Mouse (Mus musculus): ENCODE measurements around the gene Zfp558.
"Not testable (repeated sequence)": the region's sequence is repeated elsewhere in the genome, so short reads cannot be mapped to it uniquely, and the experiment has no call there.

Gene Zfp558

DNA sequence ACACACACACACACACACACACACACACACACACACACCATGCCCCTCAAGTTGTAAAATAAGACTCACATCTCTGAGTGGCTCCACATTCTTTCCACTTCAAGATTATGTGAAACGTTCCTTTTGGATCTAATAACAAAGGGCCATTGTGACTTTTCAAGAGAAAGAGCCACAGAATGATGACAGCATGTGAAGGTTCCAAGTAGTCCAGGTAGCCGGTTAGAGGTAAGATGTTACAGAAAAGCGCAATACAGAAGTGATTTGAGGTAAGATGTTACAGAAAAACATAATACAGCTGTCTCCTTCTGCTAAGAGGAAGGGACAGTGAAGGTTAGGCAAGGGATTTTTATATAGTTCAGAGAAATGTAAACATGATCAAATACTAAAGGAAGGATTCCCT is at the start of gene Zfp558, which contains the start of gene Mbd3l1:
TSS of gene Zfp558 (minus strand) at position 101 of the 400 bp plus-strand sequence.
TSS of gene Mbd3l1 (plus strand) at position 192 of the 400 bp plus-strand sequence.
- DNase-seq (ENCODE audit: low spot score) = no peak

DNA sequence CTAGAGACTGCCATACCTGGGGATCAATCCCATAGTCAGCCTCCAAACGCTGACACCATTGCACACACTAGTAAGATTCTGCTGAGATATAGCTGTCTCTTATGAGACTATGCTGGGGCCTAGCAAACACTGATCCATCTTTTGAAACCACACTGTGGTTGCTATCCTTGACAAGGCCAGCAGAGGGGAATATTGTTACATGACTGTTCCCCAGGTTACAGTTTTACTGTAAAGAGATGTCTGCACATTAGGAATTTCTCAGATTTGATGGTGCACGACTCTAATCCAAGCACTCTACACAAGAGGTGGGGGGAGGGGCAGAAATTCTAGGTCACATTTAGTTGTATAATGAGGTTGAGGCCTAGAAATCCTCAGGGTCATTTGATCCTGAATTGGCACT is 30.0 kb upstream of the Zfp558 start:
- no peak for DNase-seq (ENCODE audit: low spot score)

DNA sequence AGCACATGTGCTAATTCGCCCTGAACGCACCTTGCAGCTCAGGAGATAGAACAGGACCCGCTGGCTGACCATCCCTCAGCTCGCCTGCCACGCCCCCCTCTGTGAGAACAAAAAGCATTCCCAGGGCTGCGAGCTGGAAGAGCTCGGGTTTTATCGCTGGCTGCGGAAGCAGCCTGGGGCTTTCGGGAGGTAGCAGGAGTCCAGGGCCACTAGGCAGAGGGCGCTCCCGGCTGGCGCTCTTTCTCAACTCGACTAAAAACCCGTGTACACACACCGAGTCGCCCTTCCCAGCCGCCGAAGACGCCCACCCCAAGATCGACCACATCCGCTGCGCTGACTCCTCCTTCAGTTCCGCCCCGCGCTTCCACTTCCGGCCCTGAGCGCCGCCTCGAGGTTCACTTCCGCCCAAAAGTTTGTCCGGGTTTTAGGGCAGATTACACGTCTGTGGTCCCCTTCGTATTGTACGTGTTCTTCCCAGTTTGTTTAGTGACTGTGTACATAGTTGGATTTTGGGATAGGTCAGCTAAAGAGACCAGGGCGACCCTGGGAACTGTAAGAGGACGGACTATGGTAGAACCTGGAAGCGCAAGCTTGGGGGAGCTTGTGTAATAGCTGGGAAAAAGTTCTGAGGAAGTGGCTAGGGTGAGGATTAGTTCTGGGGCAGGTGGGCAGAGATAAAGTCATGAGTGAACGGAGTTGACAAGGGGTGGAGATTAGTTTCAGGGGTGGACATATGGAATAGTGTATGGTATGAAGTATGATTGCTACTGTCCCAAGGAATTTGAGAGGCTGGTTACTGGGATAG is 4.5 kb downstream of the Zfp558 start:
- no peak for DNase-seq (ENCODE audit: low spot score)

DNA sequence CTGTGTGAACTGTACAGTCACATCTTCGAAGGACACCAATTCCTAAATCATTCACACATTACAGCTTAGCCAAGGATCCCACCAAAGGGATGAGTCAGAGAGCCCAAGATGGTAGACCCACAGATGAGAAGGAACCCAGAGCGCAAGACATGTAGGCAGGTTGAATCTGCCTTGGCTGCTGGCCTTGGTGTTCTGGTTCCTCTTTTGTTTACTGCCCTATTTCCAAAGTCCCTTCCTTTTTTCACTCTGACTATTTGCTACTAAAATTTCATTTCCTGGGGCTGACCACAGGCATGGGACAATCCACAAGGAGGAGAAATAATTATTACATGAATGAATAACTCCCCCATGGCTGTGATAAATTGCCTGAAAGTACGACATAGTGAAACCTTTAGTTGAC is 10.1 kb downstream of the Zfp558 start:
- no peak for DNase-seq (ENCODE audit: low spot score)

DNA sequence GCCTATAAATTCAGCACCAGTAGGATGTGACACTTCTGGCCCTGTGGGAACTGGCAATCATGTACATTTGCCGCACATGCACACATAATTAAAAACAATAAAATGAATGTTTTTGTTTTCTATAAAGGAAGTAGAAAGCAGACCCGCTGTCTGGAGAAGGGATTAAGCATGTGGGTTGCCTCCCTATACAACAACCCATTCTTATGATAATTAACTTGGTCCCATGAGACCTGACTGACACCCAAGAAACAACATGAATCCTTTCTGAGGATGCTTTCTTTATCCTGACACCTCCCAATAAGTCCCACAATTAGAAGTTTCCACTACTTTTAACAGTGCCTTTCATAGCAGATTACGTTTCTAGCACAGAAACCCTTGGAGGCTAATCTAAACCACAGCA is 10.7 kb downstream of the Zfp558 start:
- no peak for DNase-seq (ENCODE audit: low spot score)

DNA sequence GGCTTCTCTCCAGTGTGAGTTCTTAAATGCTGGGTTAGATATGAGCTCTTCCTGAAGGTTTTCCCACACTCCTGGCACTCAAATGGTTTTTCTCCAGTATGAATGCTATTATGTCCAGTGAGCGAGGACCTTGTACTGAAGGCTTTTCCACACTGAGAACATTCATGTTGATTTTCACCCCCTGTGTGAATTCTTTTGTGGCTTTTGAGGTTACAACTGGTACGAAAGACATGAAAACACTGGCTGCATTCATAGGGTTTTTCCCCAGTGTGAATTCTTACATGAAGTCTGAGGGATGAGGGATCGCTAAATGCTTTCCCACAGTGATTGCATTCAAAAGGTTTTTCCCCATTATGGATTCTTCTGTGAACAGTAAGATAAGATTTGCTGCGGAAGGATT is 21.5 kb downstream of the Zfp558 start:
- DNase-seq (ENCODE audit: low spot score) = no peak

DNA sequence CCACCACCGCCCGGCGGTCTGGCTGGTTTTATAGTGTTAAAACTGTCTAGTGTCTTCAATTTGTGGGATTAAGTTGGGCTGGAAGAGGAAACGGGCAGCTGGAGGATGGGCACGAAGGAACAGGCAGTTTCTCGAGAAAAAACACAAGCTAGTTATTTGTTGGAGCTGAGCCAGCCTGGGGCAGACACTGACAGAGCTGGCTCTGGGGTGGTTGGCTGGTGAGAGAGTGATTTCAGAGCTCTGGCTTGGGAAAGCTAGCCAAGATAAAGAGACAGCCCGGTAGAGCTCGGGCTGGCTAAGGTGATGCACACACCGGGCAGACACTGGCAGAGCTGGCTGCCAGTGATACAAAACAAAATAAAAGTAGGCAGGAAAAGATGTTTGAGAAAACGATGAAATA is 46.4 kb downstream of the Zfp558 start:
- DNase-seq (ENCODE audit: low spot score) = no peak

DNA sequence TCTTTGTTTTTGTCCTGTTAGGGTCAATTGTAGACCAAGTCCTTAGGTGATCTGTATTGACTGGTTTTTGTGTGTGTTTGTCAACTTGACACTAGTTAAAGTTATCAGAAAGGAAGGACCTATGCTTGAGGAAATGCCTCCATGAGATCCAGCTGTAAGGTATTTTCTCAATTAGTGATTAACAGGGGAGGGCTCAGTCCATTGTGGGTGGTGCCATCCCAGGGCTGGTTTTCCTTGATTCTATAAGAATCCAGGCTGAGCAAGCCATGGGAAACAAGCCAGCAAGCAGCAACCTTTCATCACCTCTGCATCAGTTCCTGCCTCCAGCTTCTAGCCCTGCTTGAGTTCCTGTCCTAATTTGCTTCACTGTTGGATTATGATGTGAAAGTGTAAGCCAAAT is 47.7 kb downstream of the Zfp558 start, which contains the start of gene Mbd3l2:
TSS of gene Mbd3l2 (plus strand) at position 301 of the 400 bp plus-strand sequence.
- no peak for DNase-seq (ENCODE audit: low spot score)

DNA sequence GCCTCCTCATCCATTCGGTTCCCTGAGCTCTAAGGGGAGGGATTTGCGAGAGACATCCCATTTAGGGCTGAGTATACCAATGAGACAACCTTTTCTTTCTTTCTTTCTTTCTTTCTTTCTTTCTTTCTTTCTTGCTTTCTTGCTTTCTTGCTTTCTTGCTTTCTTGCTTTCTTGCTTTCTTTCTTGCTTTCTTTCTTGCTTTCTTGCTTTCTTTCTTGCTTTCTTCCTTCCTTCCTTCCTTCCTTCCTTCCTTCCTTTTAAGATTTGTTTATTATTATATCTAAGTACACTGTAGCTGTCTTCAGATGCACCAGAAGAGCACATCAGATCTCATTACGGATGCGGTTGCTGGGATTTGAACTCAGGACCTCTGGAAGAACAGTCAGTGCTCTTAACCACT is 65.7 kb downstream of the Zfp558 start:
- DNase-seq (ENCODE audit: low spot score) = not testable (repeated sequence)
